Mouse (Mus musculus): ENCODE results near the gene Vamp8.
A peak's percentile ranks its signal among the peaks of the same experiment; 100 is the strongest.

- TF ChIP-seq POLR2A (IDR thresholded peaks at IDR 0.05; ENCODE audit: low read depth, low read length) (peak; percentile 93), CTCF (IDR thresholded peaks at IDR 0.05; ENCODE audit: borderline replicate concordance, insufficient read depth, low read length) (no peak)
These were observed 23.7 kb upstream of the Vamp8 start, which contains the start of gene Ggcx for GRCm38 (mm10) chr6:72414076-72414756.
